Mouse (Mus musculus): ENCODE data around the gene Iqschfp. TPM values are rescaled to one million over a fixed set of nuclear protein-coding genes. Genes with fewer than 3 reads are reported as not detected.

Iqschfp gene
- total and polyA plus RNA-seq, 2 experiments = not detected

GRCm38 (mm10) chr3:68306726-68307125 is 414.7 kb downstream of the Iqschfp start:
- TF ChIP-seq POLR2A (IDR thresholded peaks at IDR 0.05; ENCODE audit: extremely low read depth, insufficient read depth, low read length) (no peak), CTCF (IDR thresholded peaks at IDR 0.05; ENCODE audit: low read depth, low read length) (no peak)
- no peaks in the 10 kb centered on the region for H3K36me3 ChIP-seq (ENCODE audit: control insufficient read depth, insufficient read depth, low read length)
- H3K4me1 ChIP-seq (ENCODE audit: control insufficient read depth, insufficient read depth, low read length) = no peaks in the 10 kb centered on the region
- H3K27me3 ChIP-seq (ENCODE audit: control insufficient read depth, insufficient read depth, low read length) = no peaks in the 10 kb centered on the region
- H3K79me2 ChIP-seq (ENCODE audit: control insufficient read depth, insufficient read depth, low read length) = no peaks in the 10 kb centered on the region
- 55% methylated on average over 4 of the region's 4 CpGs for WGBS
- no peak overlapping the region for H3K27ac ChIP-seq (replicated peaks; ENCODE audit: insufficient read depth, low read depth, low read length)
- DNase-seq (ENCODE audit: extremely low read depth, low read depth, low spot score) = no peak
- H3K9ac ChIP-seq (ENCODE audit: low read depth, low read length) = no peak overlapping the region
- H3K4me3 ChIP-seq (ENCODE audit: insufficient read depth, low read depth, low read length) = no peak overlapping the region

GRCm38 (mm10) chr3:68325575-68325974 is 433.5 kb downstream of the Iqschfp start:
- DNase-seq (ENCODE audit: extremely low read depth, low read depth, low spot score) = no peak
- TF ChIP-seq POLR2A (IDR thresholded peaks at IDR 0.05; ENCODE audit: extremely low read depth, insufficient read depth, low read length) (no peak), CTCF (IDR thresholded peaks at IDR 0.05; ENCODE audit: low read depth, low read length) (no peak)
- no peak overlapping the region for H3K4me3 ChIP-seq (ENCODE audit: insufficient read depth, low read depth, low read length)
- 81% methylated on average over 6 of the region's 6 CpGs for WGBS
- H3K79me2 ChIP-seq (ENCODE audit: control insufficient read depth, insufficient read depth, low read length) = no peaks in the 10 kb centered on the region
- H3K9ac ChIP-seq (ENCODE audit: low read depth, low read length) = no peak overlapping the region
- no peak overlapping the region for H3K27ac ChIP-seq (replicated peaks; ENCODE audit: insufficient read depth, low read depth, low read length)
- no peaks in the 10 kb centered on the region for H3K27me3 ChIP-seq (ENCODE audit: control insufficient read depth, insufficient read depth, low read length)
- H3K4me1 ChIP-seq (ENCODE audit: control insufficient read depth, insufficient read depth, low read length) = no peaks in the 10 kb centered on the region
- H3K36me3 ChIP-seq (ENCODE audit: control insufficient read depth, insufficient read depth, low read length) = no peaks in the 10 kb centered on the region

- TF ChIP-seq CTCF (IDR thresholded peaks at IDR 0.05; ENCODE audit: low read depth, low read length) (no peak), POLR2A (IDR thresholded peaks at IDR 0.05; ENCODE audit: extremely low read depth, insufficient read depth, low read length) (no peak)
- 48% methylated on average over 2 of the region's 2 CpGs for WGBS
- H3K36me3 ChIP-seq (ENCODE audit: control insufficient read depth, insufficient read depth, low read length) = no peaks in the 10 kb centered on the region
- H3K27ac ChIP-seq (replicated peaks; ENCODE audit: insufficient read depth, low read depth, low read length) = no peak overlapping the region
- H3K9ac ChIP-seq (ENCODE audit: low read depth, low read length) = no peak overlapping the region
- H3K4me3 ChIP-seq (ENCODE audit: insufficient read depth, low read depth, low read length) = no peak overlapping the region
- H3K4me1 ChIP-seq (ENCODE audit: control insufficient read depth, insufficient read depth, low read length) = no peaks in the 10 kb centered on the region
- no peaks in the 10 kb centered on the region for H3K79me2 ChIP-seq (ENCODE audit: control insufficient read depth, insufficient read depth, low read length)
- DNase-seq (ENCODE audit: extremely low read depth, low read depth, low spot score) = no peak
- H3K27me3 ChIP-seq (ENCODE audit: control insufficient read depth, insufficient read depth, low read length) = no peaks in the 10 kb centered on the region
These were observed 440.5 kb downstream of the Iqschfp start for GRCm38 (mm10) chr3:68332515-68332914.

DNA sequence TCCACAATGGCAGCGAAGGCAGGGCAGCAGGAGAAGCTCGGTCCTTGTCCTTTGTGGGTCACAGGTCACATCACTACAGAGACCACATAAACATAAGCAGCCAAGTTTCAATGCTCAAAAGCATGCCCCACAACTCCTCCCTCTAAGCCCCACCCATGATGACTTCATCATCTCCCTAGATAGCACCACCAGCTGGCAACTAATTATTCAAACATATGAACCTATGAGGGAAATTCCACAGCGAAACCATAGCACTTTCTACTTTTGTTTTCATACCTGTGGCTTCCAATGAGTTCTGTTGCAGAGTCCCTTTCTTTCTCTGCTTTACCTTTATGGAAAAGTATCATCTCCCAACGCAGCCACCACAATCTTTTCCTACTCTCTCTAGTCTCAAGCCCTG is 443.5 kb downstream of the Iqschfp start:
- DNase-seq (ENCODE audit: extremely low read depth, low read depth, low spot score) = no peak
- H3K4me3 ChIP-seq (ENCODE audit: insufficient read depth, low read depth, low read length) = no peak overlapping the region
- 89% methylated on average over 4 of the region's 4 CpGs for WGBS
- no peak overlapping the region for H3K9ac ChIP-seq (ENCODE audit: low read depth, low read length)
- H3K27ac ChIP-seq (replicated peaks; ENCODE audit: insufficient read depth, low read depth, low read length) = no peak overlapping the region
- no peaks in the 10 kb centered on the region for H3K27me3 ChIP-seq (ENCODE audit: control insufficient read depth, insufficient read depth, low read length)
- TF ChIP-seq CTCF (IDR thresholded peaks at IDR 0.05; ENCODE audit: low read depth, low read length) = no peak
- TF ChIP-seq POLR2A (IDR thresholded peaks at IDR 0.05; ENCODE audit: extremely low read depth, insufficient read depth, low read length) = no peak
- H3K36me3 ChIP-seq (ENCODE audit: control insufficient read depth, insufficient read depth, low read length) = no peaks in the 10 kb centered on the region
- no peaks in the 10 kb centered on the region for H3K79me2 ChIP-seq (ENCODE audit: control insufficient read depth, insufficient read depth, low read length)
- H3K4me1 ChIP-seq (ENCODE audit: control insufficient read depth, insufficient read depth, low read length) = no peaks in the 10 kb centered on the region

- no peaks in the 10 kb centered on the region for H3K36me3 ChIP-seq (ENCODE audit: control insufficient read depth, insufficient read depth, low read length)
- no peak overlapping the region for H3K9ac ChIP-seq (ENCODE audit: low read depth, low read length)
- no peaks in the 10 kb centered on the region for H3K27me3 ChIP-seq (ENCODE audit: control insufficient read depth, insufficient read depth, low read length)
- H3K4me3 ChIP-seq (ENCODE audit: insufficient read depth, low read depth, low read length) = no peak overlapping the region
- H3K27ac ChIP-seq (replicated peaks; ENCODE audit: insufficient read depth, low read depth, low read length) = no peak overlapping the region
- no peak for DNase-seq (ENCODE audit: extremely low read depth, low read depth, low spot score)
- no peaks in the 10 kb centered on the region for H3K4me1 ChIP-seq (ENCODE audit: control insufficient read depth, insufficient read depth, low read length)
- H3K79me2 ChIP-seq (ENCODE audit: control insufficient read depth, insufficient read depth, low read length) = no peaks in the 10 kb centered on the region
- no peak for TF ChIP-seq CTCF (IDR thresholded peaks at IDR 0.05; ENCODE audit: low read depth, low read length)
- no peak for TF ChIP-seq POLR2A (IDR thresholded peaks at IDR 0.05; ENCODE audit: extremely low read depth, insufficient read depth, low read length)
- WGBS = 89% methylated on average over 6 of the region's 6 CpGs
These were observed 458.6 kb downstream of the Iqschfp start for GRCm38 (mm10) chr3:68350624-68351023.

- H3K9ac ChIP-seq (ENCODE audit: low read depth, low read length) = no peak overlapping the region
- H3K4me3 ChIP-seq (ENCODE audit: insufficient read depth, low read depth, low read length) = no peak overlapping the region
- no peak for DNase-seq (ENCODE audit: extremely low read depth, low read depth, low spot score)
- 23% methylated on average over 3 of the region's 3 CpGs for WGBS
- TF ChIP-seq CTCF (IDR thresholded peaks at IDR 0.05; ENCODE audit: low read depth, low read length) = no peak
- TF ChIP-seq POLR2A (IDR thresholded peaks at IDR 0.05; ENCODE audit: extremely low read depth, insufficient read depth, low read length) = no peak
- no peaks in the 10 kb centered on the region for H3K4me1 ChIP-seq (ENCODE audit: control insufficient read depth, insufficient read depth, low read length)
- H3K79me2 ChIP-seq (ENCODE audit: control insufficient read depth, insufficient read depth, low read length) = no peaks in the 10 kb centered on the region
- no peaks in the 10 kb centered on the region for H3K27me3 ChIP-seq (ENCODE audit: control insufficient read depth, insufficient read depth, low read length)
- no peaks in the 10 kb centered on the region for H3K36me3 ChIP-seq (ENCODE audit: control insufficient read depth, insufficient read depth, low read length)
- H3K27ac ChIP-seq (replicated peaks; ENCODE audit: insufficient read depth, low read depth, low read length) = no peak overlapping the region
These were observed 459.4 kb downstream of the Iqschfp start for GRCm38 (mm10) chr3:68351461-68351860.
